Mouse (Mus musculus): Measurements from ENCODE around the gene Scrt2. TPM values are rescaled to one million over a fixed set of nuclear protein-coding genes. Genes with fewer than 3 reads are reported as not detected.
A peak's percentile ranks its signal among the peaks of the same experiment; 100 is the strongest.

The Scrt2 gene
- polyA plus RNA-seq, 1 experiment: 88.8 TPM

- TF ChIP-seq POLR2A (IDR thresholded peaks at IDR 0.05; ENCODE audit: borderline replicate concordance, extremely low read depth, insufficient read depth, insufficient read length, poor library complexity, severe bottlenecking) (no peak), CTCF (IDR thresholded peaks at IDR 0.05; ENCODE audit: borderline replicate concordance, extremely low read depth, insufficient read depth, insufficient read length) (no peak)
- DNase-seq (ENCODE audit: low read depth): no peak
Measured at GRCm38 (mm10) chr2:152129778-152130177, 48.4 kb downstream of the Scrt2 start.

- TF ChIP-seq CTCF (IDR thresholded peaks at IDR 0.05; ENCODE audit: borderline replicate concordance, extremely low read depth, insufficient read depth, insufficient read length) (no peak), POLR2A (IDR thresholded peaks at IDR 0.05; ENCODE audit: borderline replicate concordance, extremely low read depth, insufficient read depth, insufficient read length, poor library complexity, severe bottlenecking) (no peak)
- no peak for DNase-seq (ENCODE audit: low read depth)
Measured at GRCm38 (mm10) chr2:152132016-152132415, 50.7 kb downstream of the Scrt2 start.

- DNase-seq (ENCODE audit: low read depth): no peak
Measured at GRCm38 (mm10) chr2:152132691-152133090, 51.4 kb downstream of the Scrt2 start.

GRCm38 (mm10) chr2:152139191-152139987 is 58.1 kb downstream of the Scrt2 start:
- DNase-seq (ENCODE audit: low read depth): peak; percentile 82
- TF ChIP-seq CTCF (IDR thresholded peaks at IDR 0.05; ENCODE audit: borderline replicate concordance, extremely low read depth, insufficient read depth, insufficient read length): no peak
- TF ChIP-seq POLR2A (IDR thresholded peaks at IDR 0.05; ENCODE audit: borderline replicate concordance, extremely low read depth, insufficient read depth, insufficient read length, poor library complexity, severe bottlenecking): no peak

More at GRCm38 (mm10) chr2:152132691-152133090, 51.4 kb downstream of the Scrt2 start:
- no peak for TF ChIP-seq POLR2A (IDR thresholded peaks at IDR 0.05; ENCODE audit: borderline replicate concordance, extremely low read depth, insufficient read depth, insufficient read length, poor library complexity, severe bottlenecking)
- no peak for TF ChIP-seq CTCF (IDR thresholded peaks at IDR 0.05; ENCODE audit: borderline replicate concordance, extremely low read depth, insufficient read depth, insufficient read length)

DNA sequence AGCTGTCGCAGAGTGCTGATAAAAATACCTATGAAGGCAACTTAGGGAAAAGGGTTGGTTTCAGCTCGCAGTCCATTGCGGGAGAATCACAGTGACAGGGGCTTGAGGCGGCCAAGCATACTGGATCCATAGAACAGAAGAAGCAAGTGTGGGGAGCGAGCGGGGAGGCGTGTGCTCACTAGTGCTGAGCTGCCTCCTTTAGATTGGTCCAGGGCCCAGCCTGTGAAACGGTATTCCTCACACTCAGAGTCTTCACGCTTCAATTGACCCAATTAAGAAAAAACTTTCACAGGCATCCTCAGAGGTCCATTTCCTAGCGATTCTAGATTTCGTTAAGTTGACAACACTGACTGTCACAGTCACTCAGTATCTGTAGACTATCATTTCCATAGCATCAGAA is 59.6 kb downstream of the Scrt2 start:
- TF ChIP-seq POLR2A (IDR thresholded peaks at IDR 0.05; ENCODE audit: borderline replicate concordance, extremely low read depth, insufficient read depth, insufficient read length, poor library complexity, severe bottlenecking): no peak
- no peak for TF ChIP-seq CTCF (IDR thresholded peaks at IDR 0.05; ENCODE audit: borderline replicate concordance, extremely low read depth, insufficient read depth, insufficient read length)
- peak; percentile 61 for DNase-seq (ENCODE audit: low read depth)

DNA sequence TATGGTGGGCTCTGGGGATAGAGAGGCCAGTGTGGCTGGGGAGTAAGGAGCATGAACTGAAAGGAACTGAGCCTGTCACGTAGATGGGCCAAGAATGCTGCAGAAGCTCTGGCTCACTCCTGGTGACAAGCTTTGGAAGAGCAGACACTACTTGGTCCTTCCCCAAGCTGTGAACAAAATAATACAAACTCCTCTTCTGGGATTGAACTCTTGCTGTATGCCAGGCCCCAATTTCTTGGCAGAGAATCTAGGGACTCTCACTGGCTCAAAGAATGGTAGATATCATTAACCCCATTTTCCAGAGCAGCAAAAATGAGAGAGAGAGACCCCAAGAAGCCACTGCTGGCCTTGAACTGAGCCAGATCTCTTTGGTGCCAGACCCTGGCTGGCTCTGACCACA is 60.2 kb downstream of the Scrt2 start:
- DNase-seq (ENCODE audit: low read depth): peak; percentile 23
- no peak for TF ChIP-seq CTCF (IDR thresholded peaks at IDR 0.05; ENCODE audit: borderline replicate concordance, extremely low read depth, insufficient read depth, insufficient read length)
- TF ChIP-seq POLR2A (IDR thresholded peaks at IDR 0.05; ENCODE audit: borderline replicate concordance, extremely low read depth, insufficient read depth, insufficient read length, poor library complexity, severe bottlenecking): no peak

GRCm38 (mm10) chr2:152142046-152142445 is 60.7 kb downstream of the Scrt2 start:
- peak; percentile 49 for DNase-seq (ENCODE audit: low read depth)
- no peak for TF ChIP-seq POLR2A (IDR thresholded peaks at IDR 0.05; ENCODE audit: borderline replicate concordance, extremely low read depth, insufficient read depth, insufficient read length, poor library complexity, severe bottlenecking)
- no peak for TF ChIP-seq CTCF (IDR thresholded peaks at IDR 0.05; ENCODE audit: borderline replicate concordance, extremely low read depth, insufficient read depth, insufficient read length)

DNA sequence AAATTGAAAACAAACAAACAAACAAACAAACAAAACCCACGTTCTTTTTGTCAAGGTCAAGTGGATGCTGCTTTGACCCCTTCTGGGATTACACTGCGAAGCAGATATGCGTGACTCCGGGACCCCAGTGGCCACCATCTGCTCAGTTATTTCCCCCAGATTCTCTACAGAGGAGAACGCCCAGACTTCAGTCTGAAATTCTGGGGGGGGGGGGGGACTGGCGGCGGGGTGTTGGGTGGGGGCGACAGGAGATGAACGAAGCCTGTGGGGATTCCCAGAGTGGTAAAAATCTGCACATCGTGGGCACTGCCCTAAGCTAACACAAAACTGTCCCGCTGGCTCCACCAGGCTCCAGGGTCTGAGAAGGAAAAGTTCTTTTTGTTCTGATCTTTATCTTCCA is 61.2 kb downstream of the Scrt2 start:
- TF ChIP-seq POLR2A (IDR thresholded peaks at IDR 0.05; ENCODE audit: borderline replicate concordance, extremely low read depth, insufficient read depth, insufficient read length, poor library complexity, severe bottlenecking): no peak
- TF ChIP-seq CTCF (IDR thresholded peaks at IDR 0.05; ENCODE audit: borderline replicate concordance, extremely low read depth, insufficient read depth, insufficient read length): no peak
- DNase-seq (ENCODE audit: low read depth): no peak

GRCm38 (mm10) chr2:152143279-152144157 is 62.2 kb downstream of the Scrt2 start, which contains the start of gene Tcf15:
Gene Tcf15 (plus strand): TSS chr2:152143561.
- TF ChIP-seq CTCF (IDR thresholded peaks at IDR 0.05; ENCODE audit: borderline replicate concordance, extremely low read depth, insufficient read depth, insufficient read length) (no peak), POLR2A (IDR thresholded peaks at IDR 0.05; ENCODE audit: borderline replicate concordance, extremely low read depth, insufficient read depth, insufficient read length, poor library complexity, severe bottlenecking) (peak; percentile 52; the same call in 1 of the 2 replicates)

DNA sequence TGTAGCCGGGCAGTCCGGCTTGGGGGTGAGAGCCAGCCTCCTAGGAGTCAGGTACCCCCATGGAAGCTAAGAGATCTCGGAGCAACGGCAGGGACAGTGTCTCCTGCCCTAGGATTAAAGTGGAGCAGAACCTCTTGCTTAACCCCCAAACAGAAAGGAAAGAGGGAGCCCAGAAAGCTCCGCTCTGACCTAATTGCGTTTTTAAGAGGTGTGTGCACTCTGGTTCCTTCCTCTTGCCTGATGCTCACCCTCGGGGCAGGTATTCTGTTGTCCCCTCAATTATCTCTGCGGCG is 62.8 kb downstream of the Scrt2 start:
- TF ChIP-seq POLR2A (IDR thresholded peaks at IDR 0.05; ENCODE audit: borderline replicate concordance, extremely low read depth, insufficient read depth, insufficient read length, poor library complexity, severe bottlenecking) (no peak), CTCF (IDR thresholded peaks at IDR 0.05; ENCODE audit: borderline replicate concordance, extremely low read depth, insufficient read depth, insufficient read length) (no peak)
- DNase-seq (ENCODE audit: low read depth): no peak

More at GRCm38 (mm10) chr2:152143279-152144157, 62.2 kb downstream of the Scrt2 start, which contains the start of gene Tcf15:
- DNase-seq (ENCODE audit: low read depth): peak; percentile 74

DNA sequence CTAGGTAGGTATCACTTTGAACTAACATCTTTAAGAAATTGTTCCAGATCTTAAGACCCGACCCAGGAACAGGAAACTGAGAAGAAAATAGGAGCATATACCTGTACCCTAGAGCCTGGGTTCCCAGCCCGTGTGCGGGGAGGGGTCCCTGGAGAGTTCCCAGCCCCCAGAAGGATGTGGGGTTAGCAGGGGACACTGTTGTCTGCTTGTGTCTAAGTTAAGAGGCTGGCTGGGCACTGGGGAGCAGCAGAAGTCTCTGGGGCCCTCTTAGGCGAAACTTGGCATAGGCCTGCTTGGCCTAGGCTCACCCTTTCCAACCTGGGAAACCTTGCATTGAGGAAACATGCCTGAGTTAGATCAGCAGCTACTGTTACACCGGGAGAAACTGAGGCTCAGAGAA is 63.2 kb downstream of the Scrt2 start:
- no peak for TF ChIP-seq CTCF (IDR thresholded peaks at IDR 0.05; ENCODE audit: borderline replicate concordance, extremely low read depth, insufficient read depth, insufficient read length)
- TF ChIP-seq POLR2A (IDR thresholded peaks at IDR 0.05; ENCODE audit: borderline replicate concordance, extremely low read depth, insufficient read depth, insufficient read length, poor library complexity, severe bottlenecking): no peak

More for the DNA sequence above, 63.2 kb downstream of the Scrt2 start:
- DNase-seq (ENCODE audit: low read depth): no peak

Other genes with a start within 250 kb of the Scrt2 start
- 0.15 and 0.22 TPM in 2 replicates for gene Rspo4, start 238.6 kb upstream of the Scrt2 start, polyA plus RNA-seq (2012; rRNA removed)
- gene Angpt4, start 170.3 kb upstream of the Scrt2 start, polyA plus RNA-seq (2012; rRNA removed): 0.06 and 0.12 TPM in 2 replicates
- gene Fam110a, start 101.3 kb upstream of the Scrt2 start, polyA plus RNA-seq (2012; rRNA removed): 40.1 and 41.2 TPM in 2 replicates
- gene Slc52a3, start 85.0 kb upstream of the Scrt2 start, polyA plus RNA-seq (2012; rRNA removed): 0.95 and 1.4 TPM in 2 replicates
- gene Srxn1, start 24.0 kb downstream of the Scrt2 start, polyA plus RNA-seq (2012; rRNA removed): 17.9 and 18.5 TPM in 2 replicates
- 2.0 and 2.4 TPM in 2 replicates for gene Tcf15, start 62.0 kb downstream of the Scrt2 start, polyA plus RNA-seq (2012; rRNA removed)
- 89.5 and 107 TPM in 2 replicates for gene Csnk2a1, start 145.3 kb downstream of the Scrt2 start, polyA plus RNA-seq (2012; rRNA removed)
- 39.4 and 41.5 TPM in 2 replicates for gene Tbc1d20, start 212.3 kb downstream of the Scrt2 start, polyA plus RNA-seq (2012; rRNA removed)